Comparison of ENCODE assay signal across 22 mouse cellular contexts in genomic region chr2:54943386-54943785, GRCm38 (mm10).
A peak's percentile ranks its signal among the peaks of the same experiment; 100 is the strongest.
DNase-seq lines count a peak whose midpoint lies in the region; ATAC-seq lines count a peak whose summit lies in the region.
"Had no signal": no experiment of that assay in that cellular context is flagged by ENCODE, and none has a peak within 500 bp of the region (broad histone marks: within the 10 kb centered on the region; RNA-seq: fewer than 3 reads in every experiment).

No protein-coding gene starts in this region.

- no peaks in the 10 kb centered on the region for H3K36me3 ChIP-seq in forebrain, embryonic 12.5 days (replicated peaks)
- no peaks in the 10 kb centered on the region for H3K36me3 ChIP-seq in forebrain, embryonic 11.5 days (ENCODE audit: control insufficient read depth, insufficient read depth, low read length)
- H3K36me3 ChIP-seq in forebrain, embryonic 14.5 days (ENCODE audit: control insufficient read depth, insufficient read depth, low read length) = no peaks in the 10 kb centered on the region
- H3K36me3 ChIP-seq in forebrain, embryonic 10.5 days (replicated peaks) = no peaks in the 10 kb centered on the region
- no peaks in the 10 kb centered on the region for H3K36me3 ChIP-seq in forebrain, embryonic 16.5 days (ENCODE audit: control insufficient read depth, insufficient read depth)
- H3K36me3 ChIP-seq: embryonic facial prominence, embryonic 10.5 days; embryonic facial prominence, embryonic 12.5 days; G1E had no signal

- ATAC-seq in forebrain, embryonic 12.5 days (ENCODE audit: low FRiP score) = peak; percentile 11; the same call in 1 of the 2 replicates
- ATAC-seq in forebrain, embryonic 11.5 days (replicated peaks; ENCODE audit: low FRiP score) = no peak
- ATAC-seq in forebrain, embryonic 14.5 days = peak; percentile 58
- peak; percentile 77 for ATAC-seq in forebrain, embryonic 16.5 days
- ATAC-seq: activated CD4-positive, CD25-positive, alpha-beta regulatory T cell, adult 4 months; CD4-positive, CD25-positive, alpha-beta regulatory T cell, adult 4 months; Patski had no signal

- intact Hi-C loops in left cerebral cortex, postnatal 14 days (cut with DNase I) = no loop called here

- no peak overlapping the region for H3K9ac ChIP-seq in forebrain, embryonic 12.5 days
- H3K9ac ChIP-seq in forebrain, embryonic 11.5 days (ENCODE audit: low read length) = no peak overlapping the region
- H3K9ac ChIP-seq in forebrain, embryonic 14.5 days (ENCODE audit: low read length) = no peak overlapping the region
- no peak overlapping the region for H3K9ac ChIP-seq in forebrain, embryonic 16.5 days (replicated peaks; ENCODE audit: low read depth, low read length)
- H3K9ac ChIP-seq: embryonic facial prominence, embryonic 12.5 days had no signal

- no peak overlapping the region for H3K4me2 ChIP-seq in forebrain, embryonic 12.5 days
- H3K4me2 ChIP-seq in forebrain, embryonic 11.5 days (ENCODE audit: low read depth, low read length, severe bottlenecking) = no peak overlapping the region
- H3K4me2 ChIP-seq in forebrain, embryonic 14.5 days (ENCODE audit: low read length) = no peak overlapping the region
- H3K4me2 ChIP-seq in forebrain, embryonic 16.5 days (ENCODE audit: low read length) = no peak overlapping the region
- H3K4me2 ChIP-seq: embryonic facial prominence, embryonic 12.5 days had no signal

- H3K27ac ChIP-seq in forebrain, embryonic 12.5 days = no peak overlapping the region
- H3K27ac ChIP-seq in forebrain, embryonic 11.5 days (ENCODE audit: low read depth, low read length) = no peak overlapping the region
- H3K27ac ChIP-seq in forebrain, embryonic 14.5 days (ENCODE audit: low read depth, low read length) = no peak overlapping the region
- no peak overlapping the region for H3K27ac ChIP-seq in forebrain, embryonic 10.5 days
- no peak overlapping the region for H3K27ac ChIP-seq in forebrain, embryonic 16.5 days (ENCODE audit: low read length)
- H3K27ac ChIP-seq: embryonic facial prominence, embryonic 10.5 days; embryonic facial prominence, embryonic 12.5 days had no signal

- no peaks in the 10 kb centered on the region for H3K27me3 ChIP-seq in forebrain, embryonic 12.5 days
- no peaks in the 10 kb centered on the region for H3K27me3 ChIP-seq in forebrain, embryonic 11.5 days (ENCODE audit: control insufficient read depth, insufficient read depth, low read length)
- H3K27me3 ChIP-seq in forebrain, embryonic 14.5 days (replicated peaks; ENCODE audit: control insufficient read depth, insufficient read depth, low read length) = no peaks in the 10 kb centered on the region
- no peaks in the 10 kb centered on the region for H3K27me3 ChIP-seq in forebrain, embryonic 10.5 days (ENCODE audit: poor library complexity, severe bottlenecking)
- H3K27me3 ChIP-seq in forebrain, embryonic 16.5 days (replicated peaks; ENCODE audit: control insufficient read depth, insufficient read depth, low read length) = no peaks in the 10 kb centered on the region
- H3K27me3 ChIP-seq: CH12.LX; embryonic facial prominence, embryonic 12.5 days; Patski had no signal

- no peaks in the 10 kb centered on the region for H3K9me3 ChIP-seq in forebrain, embryonic 12.5 days
- no peaks in the 10 kb centered on the region for H3K9me3 ChIP-seq in forebrain, embryonic 11.5 days (ENCODE audit: control insufficient read depth, low read length)
- H3K9me3 ChIP-seq in forebrain, embryonic 14.5 days (replicated peaks; ENCODE audit: control insufficient read depth, low read length) = no peaks in the 10 kb centered on the region
- H3K9me3 ChIP-seq in forebrain, embryonic 10.5 days = no peaks in the 10 kb centered on the region
- H3K9me3 ChIP-seq in forebrain, embryonic 16.5 days (ENCODE audit: control insufficient read depth, low read length) = no peaks in the 10 kb centered on the region; the same call in 1 of the 2 replicates
- H3K9me3 ChIP-seq: embryonic facial prominence, embryonic 10.5 days; embryonic facial prominence, embryonic 12.5 days; G1E had no signal

- DNase-seq in forebrain, embryonic 11.5 days (ENCODE audit: low spot score) = no peak
- DNase-seq in forebrain, embryonic 14.5 days (ENCODE audit: low spot score) = peak; percentile 4
- DNase-seq in forebrain, embryonic 10.5 days (ENCODE audit: extremely low spot score, low spot score) = no peak
- no peak for DNase-seq in left cerebral cortex, postnatal 14 days (ENCODE audit: low spot score in 2 of 2)
- DNase-seq: adrenal gland, adult 8-10 months; adrenal gland, postnatal 14 days; adrenal gland, postnatal 36 days; B cell, adult 2 months; cerebellum, adult 11-12 months; cerebellum, adult 2 months; cerebellum, adult 9-10 months; cerebellum, postnatal 10 days; cerebellum, postnatal 25 days had no signal

- no peak overlapping the region for H3K4me3 ChIP-seq in forebrain, embryonic 12.5 days (replicated peaks)
- no peak overlapping the region for H3K4me3 ChIP-seq in forebrain, embryonic 11.5 days (ENCODE audit: low read depth, low read length)
- no peak overlapping the region for H3K4me3 ChIP-seq in forebrain, embryonic 14.5 days (ENCODE audit: low read depth, low read length)
- H3K4me3 ChIP-seq in forebrain, embryonic 10.5 days = no peak overlapping the region
- H3K4me3 ChIP-seq in forebrain, embryonic 16.5 days (replicated peaks; ENCODE audit: low read length) = no peak overlapping the region
- H3K4me3 ChIP-seq: embryonic facial prominence, embryonic 10.5 days; embryonic facial prominence, embryonic 12.5 days had no signal

- H3K4me1 ChIP-seq in forebrain, embryonic 12.5 days = no peaks in the 10 kb centered on the region
- no peaks in the 10 kb centered on the region for H3K4me1 ChIP-seq in forebrain, embryonic 11.5 days (replicated peaks; ENCODE audit: control insufficient read depth, insufficient read depth, low read length)
- H3K4me1 ChIP-seq in forebrain, embryonic 14.5 days (ENCODE audit: control insufficient read depth, insufficient read depth, low read length) = no peaks in the 10 kb centered on the region
- H3K4me1 ChIP-seq in forebrain, embryonic 10.5 days = no peaks in the 10 kb centered on the region
- H3K4me1 ChIP-seq in forebrain, embryonic 16.5 days (replicated peaks; ENCODE audit: control insufficient read depth, insufficient read depth, low read length) = no peaks in the 10 kb centered on the region
- H3K4me1 ChIP-seq: embryonic facial prominence, embryonic 10.5 days; embryonic facial prominence, embryonic 12.5 days had no signal

- 90% methylated on average over 1 of the region's 1 CpGs for WGBS in forebrain, embryonic 12.5 days
- 90% methylated on average over 1 of the region's 1 CpGs for WGBS in forebrain, embryonic 11.5 days
- 78% methylated on average over 1 of the region's 1 CpGs for WGBS in forebrain, embryonic 14.5 days
- WGBS in forebrain, embryonic 10.5 days = 92% methylated on average over 1 of the region's 1 CpGs
- 53% methylated on average over 1 of the region's 1 CpGs for WGBS in forebrain, embryonic 16.5 days
